Mouse (Mus musculus) cerebellum, adult 8-10 months (tissue): ENCODE data around the gene Gm9508.
"Not testable (repeated sequence)": the region's sequence is repeated elsewhere in the genome, so short reads cannot be mapped to it uniquely, and the experiment has no call there.

Source experiments
- DNase-seq: peaks from one replicate; pipeline ENCODE4 v3.0.0; 2022

The Gm9508 gene

GRCm38 (mm10) chr10:77697133-77697532 is at the start of gene Gm9508:
TSS of gene Gm9508 (minus strand) at chr10:77697233.
- no peak for DNase-seq

GRCm38 (mm10) chr10:77741924-77742688 is 45.1 kb upstream of the Gm9508 start, which contains the start of gene Gm18596:
TSS of gene Gm18596 (minus strand) at chr10:77742638.
- DNase-seq = not testable (repeated sequence)

GRCm38 (mm10) chr10:77738929-77739328 is 41.9 kb upstream of the Gm9508 start:
- DNase-seq = no peak

- no peak for DNase-seq
Measured at GRCm38 (mm10) chr10:77735928-77736327, 38.9 kb upstream of the Gm9508 start.

- DNase-seq = no peak
Measured at GRCm38 (mm10) chr10:77729241-77729640, 32.2 kb upstream of the Gm9508 start.

- no peak for DNase-seq
Measured at GRCm38 (mm10) chr10:77728280-77728679, 31.2 kb upstream of the Gm9508 start.

GRCm38 (mm10) chr10:77726186-77726585 is 29.2 kb upstream of the Gm9508 start, which contains the start of gene Gm10100:
TSS of gene Gm10100 (plus strand) at chr10:77726486.
- no peak for DNase-seq

GRCm38 (mm10) chr10:77724855-77725254 is 27.8 kb upstream of the Gm9508 start:
- DNase-seq = no peak

GRCm38 (mm10) chr10:77720299-77720698 is 23.3 kb upstream of the Gm9508 start, which contains the start of gene Krtap12-1:
TSS of gene Krtap12-1 (plus strand) at chr10:77720599.
- not testable (repeated sequence) for DNase-seq

- no peak for DNase-seq
Measured at GRCm38 (mm10) chr10:77715507-77715906, 18.5 kb upstream of the Gm9508 start, which contains the start of gene Gm10142. TSS of gene Gm10142 (plus strand) at chr10:77715807.

GRCm38 (mm10) chr10:77713734-77714133 is 16.7 kb upstream of the Gm9508 start:
- no peak for DNase-seq

GRCm38 (mm10) chr10:77711157-77711556 is 14.1 kb upstream of the Gm9508 start, which contains the start of gene Gm10024:
TSS of gene Gm10024 (plus strand) at chr10:77711457.
- DNase-seq = not testable (repeated sequence)

- no peak for DNase-seq
Measured at GRCm38 (mm10) chr10:77709831-77710230, 12.8 kb upstream of the Gm9508 start.

GRCm38 (mm10) chr10:77706326-77706725 is 9.3 kb upstream of the Gm9508 start, which contains the start of gene Gm10272:
TSS of gene Gm10272 (plus strand) at chr10:77706626.
- no peak for DNase-seq

GRCm38 (mm10) chr10:77690356-77690807 is 6.7 kb downstream of the Gm9508 start, which contains the start of gene Gm19402:
TSS of gene Gm19402 (minus strand) at chr10:77690757.
- DNase-seq = not testable (repeated sequence)

- DNase-seq = no peak
Measured at GRCm38 (mm10) chr10:77687021-77687420, 10.0 kb downstream of the Gm9508 start.

GRCm38 (mm10) chr10:77685895-77686664 is 11.0 kb downstream of the Gm9508 start, which contains the start of gene Tspear:
TSS of gene Tspear (plus strand) at chr10:77686569.
- DNase-seq = no peak

GRCm38 (mm10) chr10:77684181-77684580 is 12.9 kb downstream of the Gm9508 start:
- no peak for DNase-seq

GRCm38 (mm10) chr10:77682994-77683393 is 14.0 kb downstream of the Gm9508 start:
- DNase-seq = no peak

- no peak for DNase-seq
Measured at GRCm38 (mm10) chr10:77677562-77677961, 19.5 kb downstream of the Gm9508 start.

- no peak for DNase-seq
Measured at GRCm38 (mm10) chr10:77673765-77674164, 23.3 kb downstream of the Gm9508 start.

GRCm38 (mm10) chr10:77671519-77671918 is 25.5 kb downstream of the Gm9508 start:
- DNase-seq = no peak

- DNase-seq = no peak
Measured at GRCm38 (mm10) chr10:77670710-77671109, 26.3 kb downstream of the Gm9508 start.
